Mouse (Mus musculus) intestine, postnatal 0 days (tissue): ENCODE measurements around the gene Slc15a4. TPM values are rescaled to one million over a fixed set of nuclear protein-coding genes. Genes with fewer than 3 reads are reported as not detected.

Experiments used
- ATAC-seq: fragments of 200-750 bp; cut with Nextera tagmentation; 2 replicates; pipeline ENCODE4 v1.8.0; 2017; ENCODE audit warnings: mild to moderate bottlenecking, moderate TSS enrichment, moderate library complexity
- H3K27ac ChIP-seq: fragments of 300-500 bp; sonication (generic); 2 replicates; pipeline ENCODE4 v1.5.1; 2014; ENCODE audit warnings: mild to moderate bottlenecking, low read depth, low read length, moderate library complexity
- H3K27me3 ChIP-seq: fragments of 300-500 bp; sonication (generic); replicated peaks from 2 replicates; pipeline ENCODE4 v1.6.1; 2014; ENCODE audit warnings: low read length, mixed read lengths; ENCODE audit not compliant: control insufficient read depth, insufficient read depth
- H3K36me3 ChIP-seq: fragments of 300-500 bp; sonication (generic); 2 replicates; pipeline ENCODE4 v1.6.1; 2014; ENCODE audit warnings: mild to moderate bottlenecking, moderate library complexity; ENCODE audit not compliant: control insufficient read depth, insufficient read depth
- H3K4me1 ChIP-seq: fragments of 300-500 bp; sonication (generic); replicated peaks from 2 replicates; pipeline ENCODE4 v1.6.1; 2014; ENCODE audit warnings: antibody characterized with exemption, low read length, mixed read lengths; ENCODE audit not compliant: control insufficient read depth, insufficient read depth
- H3K4me2 ChIP-seq: fragments of 300-500 bp; sonication (generic); replicated peaks from 2 replicates; pipeline ENCODE4 v1.6.1; 2014; ENCODE audit warnings: low read depth, mild to moderate bottlenecking, moderate library complexity
- H3K4me3 ChIP-seq: fragments of 300-500 bp; sonication (generic); 2 replicates; pipeline ENCODE4 v1.5.1; 2014; ENCODE audit warnings: low read depth, low read length
- H3K9ac ChIP-seq: fragments of 300-500 bp; sonication (generic); 2 replicates; pipeline ENCODE4 v1.6.1; 2014; ENCODE audit warnings: mild to moderate bottlenecking, low read depth, low read length
- H3K9me3 ChIP-seq: fragments of 300-500 bp; sonication (generic); 2 replicates; pipeline ENCODE4 v1.6.1; 2016; ENCODE audit warnings: mixed run types; ENCODE audit not compliant: control insufficient read depth
- CTCF ChIP-seq: sonication (generic); IDR thresholded peaks from 2 replicates; pipeline ENCODE4 v1.5.1; 2016; ENCODE audit warnings: low read depth, mild to moderate bottlenecking, control low read depth, antibody characterized with exemption, moderate library complexity
- WGBS: fragments of 180-500 bp; shearing (Covaris S2); extraction: QIAGEN DNeasy Blood & Tissue Kit; methylation state at CpG from one replicate; pipeline ENCODE4 v1.1.7; 2014; 5-methylcytosine and 5-hydroxymethylcytosine counted together
- polyA plus RNA-seq: library from polyadenylated mRNA; unstranded; fragments of >200 nt; fragmentation: Nextera tagmentation; extraction: Ambion mirVana; gene quantifications from 2 replicates; pipeline ENCODE4 v1.2.1, GENCODE M21; 2015

The Slc15a4 gene
- polyA plus RNA-seq, 1 experiment from 2014 or later, result 6.9 TPM

DNA sequence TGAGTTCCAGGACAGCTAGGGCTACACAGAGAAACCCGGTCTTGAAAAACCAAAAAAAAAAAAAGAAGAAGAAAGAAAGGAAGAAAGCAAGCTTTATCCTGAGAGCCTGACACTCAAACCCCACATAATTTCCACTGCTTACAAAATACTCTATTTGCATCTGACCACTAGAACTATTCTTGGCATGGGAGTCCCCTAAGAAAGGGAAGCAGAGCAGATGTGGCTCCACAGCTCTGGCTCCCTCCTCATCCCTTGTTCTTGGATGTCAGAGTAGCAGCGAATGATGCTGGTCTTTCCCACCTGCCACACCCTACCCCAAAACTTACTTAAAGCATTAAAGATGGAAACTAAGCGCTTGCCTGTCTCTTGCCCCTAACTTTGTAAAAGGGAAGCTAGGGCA, 17.2 kb downstream of the Slc15a4 start:
- H3K9me3 ChIP-seq, result no peaks in the 10 kb centered on the region
- H3K27me3 ChIP-seq, result no peaks in the 10 kb centered on the region
- no peak for TF ChIP-seq CTCF
- ATAC-seq, result no peak
- no peak overlapping the region for H3K27ac ChIP-seq
- no peak overlapping the region for H3K9ac ChIP-seq
- no peak overlapping the region for H3K4me3 ChIP-seq
- H3K36me3 ChIP-seq, result no peaks in the 10 kb centered on the region
- peaks cover 8% of the 10 kb centered on the region for H3K4me1 ChIP-seq
- 71% methylated on average over 3 of the region's 3 CpGs for WGBS
- H3K4me2 ChIP-seq, result peak overlapping the region; percentile 92

DNA sequence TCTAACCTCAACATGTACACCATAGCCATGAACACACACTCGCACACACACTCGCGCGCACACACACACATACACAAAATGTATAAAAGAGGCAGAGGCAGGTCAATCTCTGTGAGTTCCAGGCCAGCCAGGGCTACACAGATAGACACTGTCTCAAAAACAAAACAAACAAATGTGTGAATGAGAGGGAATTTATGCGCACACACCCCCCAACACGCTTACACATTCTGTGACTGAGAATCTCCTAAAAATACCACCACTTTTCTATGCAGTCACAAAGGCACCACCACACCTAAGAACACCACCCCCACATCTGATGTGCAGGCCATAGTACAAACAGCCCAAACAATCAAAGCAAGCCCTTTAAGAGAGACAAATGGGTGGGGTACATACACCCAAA, 20.3 kb downstream of the Slc15a4 start:
- Histone ChIP-seq H3K4me3 (no peak overlapping the region), H3K9me3 (no peaks in the 10 kb centered on the region), H3K4me2 (no peak overlapping the region), H3K27ac (no peak overlapping the region), H3K27me3 (no peaks in the 10 kb centered on the region), H3K9ac (no peak overlapping the region), H3K4me1 (peaks cover 8% of the 10 kb centered on the region), H3K36me3 (peaks cover 13% of the 10 kb centered on the region)
- no peak for ATAC-seq
- WGBS, result 98% methylated on average over 6 of the region's 6 CpGs
- TF ChIP-seq CTCF, result no peak

GRCm38 (mm10) chr5:127611881-127612280, 20.8 kb downstream of the Slc15a4 start:
- no peak overlapping the region for H3K9ac ChIP-seq
- H3K4me2 ChIP-seq, result no peak overlapping the region
- 86% methylated on average over 1 of the region's 1 CpGs for WGBS
- no peaks in the 10 kb centered on the region for H3K27me3 ChIP-seq
- no peak overlapping the region; the same call in 1 of the 2 replicates for H3K27ac ChIP-seq
- H3K9me3 ChIP-seq, result no peaks in the 10 kb centered on the region
- peaks cover 19% of the 10 kb centered on the region for H3K36me3 ChIP-seq
- H3K4me1 ChIP-seq, result peaks cover 8% of the 10 kb centered on the region
- H3K4me3 ChIP-seq, result no peak overlapping the region
- ATAC-seq, result no peak
- no peak for TF ChIP-seq CTCF

- Histone ChIP-seq H3K4me2 (no peak overlapping the region), H3K4me3 (no peak overlapping the region), H3K36me3 (peaks cover 23% of the 10 kb centered on the region), H3K9me3 (no peaks in the 10 kb centered on the region), H3K27ac (no peak overlapping the region), H3K27me3 (no peaks in the 10 kb centered on the region), H3K4me1 (peaks cover 5% of the 10 kb centered on the region), H3K9ac (no peak overlapping the region)
- no peak for TF ChIP-seq CTCF
- ATAC-seq, result peak; percentile 51; the same call in 1 of the 2 replicates
- WGBS, result 55% methylated on average over 6 of the region's 6 CpGs
Measured at GRCm38 (mm10) chr5:127610787-127611509, 21.7 kb downstream of the Slc15a4 start.

DNA sequence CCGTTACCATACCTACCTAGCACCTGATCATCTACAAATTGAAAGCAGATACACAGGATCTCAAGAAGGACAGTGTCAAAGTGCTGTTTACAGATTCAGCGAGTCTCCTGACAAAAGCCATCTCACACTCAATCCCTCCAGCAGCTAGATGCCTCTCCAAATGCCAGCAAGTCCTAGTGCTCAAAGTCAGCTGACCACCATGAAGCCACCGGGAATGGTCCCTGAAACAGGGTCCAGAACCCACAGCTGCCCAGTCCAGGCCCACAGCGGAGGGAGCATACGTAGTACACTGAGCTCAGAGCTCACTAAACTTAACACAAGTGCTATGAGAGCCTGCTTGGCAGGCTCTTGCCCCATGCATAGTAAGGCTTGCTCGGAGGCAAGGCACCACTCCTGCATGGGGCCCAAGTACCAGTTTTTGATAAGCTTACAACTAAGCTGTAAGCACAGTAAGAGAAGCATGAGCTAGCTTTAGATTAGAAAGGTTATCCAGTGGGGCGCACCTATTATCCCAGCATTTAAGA, 23.4 kb downstream of the Slc15a4 start:
- Histone ChIP-seq H3K9ac (no peak overlapping the region), H3K27me3 (no peaks in the 10 kb centered on the region), H3K27ac (no peak overlapping the region), H3K4me2 (no peak overlapping the region), H3K4me1 (0 out of 2 replicates have a peak, but pooled peaks cover 2% of the 10 kb centered on the region), H3K9me3 (no peaks in the 10 kb centered on the region), H3K36me3 (peaks cover 30% of the 10 kb centered on the region), H3K4me3 (no peak overlapping the region)
- ATAC-seq, result no peak
- no peak for TF ChIP-seq CTCF
- 72% methylated on average over 7 of the region's 7 CpGs for WGBS

DNA sequence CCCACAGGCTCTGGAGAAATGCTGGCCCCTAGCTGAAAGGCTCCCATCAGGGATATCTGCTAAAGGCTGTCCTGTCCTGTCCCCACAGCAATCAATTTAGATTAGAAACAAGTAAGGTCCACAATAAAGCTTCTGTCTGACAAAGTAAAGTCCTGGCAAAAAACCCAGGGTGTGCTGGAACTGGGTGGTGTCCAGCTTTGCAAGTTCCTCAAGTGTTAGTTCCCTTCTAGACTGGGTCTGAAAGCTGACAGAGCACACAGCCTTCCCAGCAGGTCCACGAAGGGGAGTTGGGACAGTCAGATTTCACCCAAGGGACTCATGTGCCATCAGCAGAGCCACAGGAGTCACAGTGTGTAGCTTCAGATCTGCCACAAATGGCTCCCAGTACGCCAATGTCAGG, 25.2 kb downstream of the Slc15a4 start:
- no peaks in the 10 kb centered on the region for H3K4me1 ChIP-seq
- 89% methylated on average over 2 of the region's 2 CpGs for WGBS
- no peak for ATAC-seq
- TF ChIP-seq CTCF, result no peak
- H3K27ac ChIP-seq, result no peak overlapping the region
- no peak overlapping the region for H3K4me2 ChIP-seq
- H3K4me3 ChIP-seq, result no peak overlapping the region
- no peak overlapping the region for H3K9ac ChIP-seq
- H3K27me3 ChIP-seq, result no peaks in the 10 kb centered on the region
- peaks cover 48% of the 10 kb centered on the region for H3K36me3 ChIP-seq
- no peaks in the 10 kb centered on the region for H3K9me3 ChIP-seq
